Mouse (Mus musculus): Measurements from ENCODE around the gene Tmem234. TPM values are rescaled to one million over a fixed set of nuclear protein-coding genes. Genes with fewer than 3 reads are reported as not detected.

Gene Tmem234
- 100 to 1,000 TPM; 109 to 116 TPM for total RNA-seq (2023)

GRCm38 (mm10) chr4:129600233-129601158 is at the start of gene Tmem234, which contains the start of gene Eif3i:
Gene Tmem234 (plus strand): TSS chr4:129600668.
Gene Eif3i (minus strand): TSS chr4:129600648.

GRCm38 (mm10) chr4:129573430-129573829 is 27.0 kb upstream of the Tmem234 start, which contains the start of gene Lck:
Gene Lck (minus strand): TSS chr4:129573641.

GRCm38 (mm10) chr4:129578466-129578865 is 22.0 kb upstream of the Tmem234 start, which contains the start of gene Fam167b:
Gene Fam167b (minus strand): TSS chr4:129578549.

GRCm38 (mm10) chr4:129614093-129614492 is 13.6 kb downstream of the Tmem234 start, which contains the start of gene Dcdc2b:
Gene Dcdc2b (minus strand): TSS chr4:129614257.

GRCm38 (mm10) chr4:129618786-129619691 is 18.6 kb downstream of the Tmem234 start, which contains the start of gene Iqcc:
Gene Iqcc (minus strand): TSS chr4:129619099.

GRCm38 (mm10) chr4:129623681-129624091 is 23.2 kb downstream of the Tmem234 start, which contains the start of gene Ccdc28b:
Gene Ccdc28b (minus strand): TSS chr4:129623947.

GRCm38 (mm10) chr4:129640638-129641467 is 40.4 kb downstream of the Tmem234 start, which contains the start of gene Txlna:
Gene Txlna (minus strand): TSS chr4:129641065.

GRCm38 (mm10) chr4:129672083-129672877 is 71.8 kb downstream of the Tmem234 start, which contains the start of gene Kpna6:
Gene Kpna6 (minus strand): TSS chr4:129672767.

Other genes with a start within 250 kb of the Tmem234 start
- 1 to 10 TPM; 1.2 TPM for gene Zbtb8a, start 222.6 kb upstream of the Tmem234 start, total RNA-seq (2023)
- gene Zbtb8b, start 159.8 kb upstream of the Tmem234 start, total RNA-seq (2023) = not detected
- 100 to 1,000 TPM in 1 of 2 experiments, 10 to 100 TPM in 1; 92.2 to 105 TPM for gene Bsdc1, start 139.1 kb upstream of the Tmem234 start, total RNA-seq (2023)
- not detected for gene Tssk3, start 109.6 kb upstream of the Tmem234 start, total RNA-seq (2023)
- 1 to 10 TPM in 1 of 2 experiments, not detected in 1; 1.0 TPM for gene Fam229a, start 109.5 kb upstream of the Tmem234 start, total RNA-seq (2023)
- 10 to 100 TPM; 64.6 to 74.8 TPM for gene Marcksl1, start 87.1 kb upstream of the Tmem234 start, total RNA-seq (2023)
- 10 to 100 TPM; 61.0 to 61.9 TPM for gene Hdac1, start 58.0 kb upstream of the Tmem234 start, total RNA-seq (2023)
- gene Lck, start 27.0 kb upstream of the Tmem234 start, total RNA-seq (2023) = 1 to 10 TPM; 2.2 to 2.5 TPM
- gene Fam167b, start 22.1 kb upstream of the Tmem234 start, total RNA-seq (2023) = not detected
- 100 to 1,000 TPM; 108 TPM for gene Eif3i, start within 50 bp of the Tmem234 start, total RNA-seq (2023)
- 1 to 10 TPM in 1 of 2 experiments, not detected in 1; 1.9 TPM for gene Dcdc2b, start 13.6 kb downstream of the Tmem234 start, total RNA-seq (2023)
- gene Iqcc, start 18.4 kb downstream of the Tmem234 start, total RNA-seq (2023) = 1 to 10 TPM; 8.2 to 8.8 TPM
- 10 to 100 TPM; 50.2 to 66.5 TPM for gene Ccdc28b, start 23.3 kb downstream of the Tmem234 start, total RNA-seq (2023)
- 10 to 100 TPM; 52.9 to 65.8 TPM for gene Txlna, start 40.4 kb downstream of the Tmem234 start, total RNA-seq (2023)
- gene Kpna6, start 72.1 kb downstream of the Tmem234 start, total RNA-seq (2023) = 10 to 100 TPM; 33.9 to 35.2 TPM
- gene Tmem39b, start 96.2 kb downstream of the Tmem234 start, total RNA-seq (2023) = 10 to 100 TPM; 11.5 to 18.2 TPM
- 10 to 100 TPM; 94.5 to 97.5 TPM for gene Khdrbs1, start 141.6 kb downstream of the Tmem234 start, total RNA-seq (2023)
- 100 to 1,000 TPM; 332 to 393 TPM for gene Ptp4a2, start 210.6 kb downstream of the Tmem234 start, total RNA-seq (2023)